Mouse (Mus musculus) urinary bladder, postnatal 36 days (tissue): ENCODE measurements around the gene Ube2cbp.
A peak's percentile ranks its signal among the peaks of the same experiment; 100 is the strongest.

Source experiments
- DNase-seq, 2 experiments: peaks; one replicate each; pipeline ENCODE4 v3.0.0; 2022; ENCODE audit warnings: low spot score in 2 of 2, mixed read lengths in 1 of 2

Gene Ube2cbp

DNA sequence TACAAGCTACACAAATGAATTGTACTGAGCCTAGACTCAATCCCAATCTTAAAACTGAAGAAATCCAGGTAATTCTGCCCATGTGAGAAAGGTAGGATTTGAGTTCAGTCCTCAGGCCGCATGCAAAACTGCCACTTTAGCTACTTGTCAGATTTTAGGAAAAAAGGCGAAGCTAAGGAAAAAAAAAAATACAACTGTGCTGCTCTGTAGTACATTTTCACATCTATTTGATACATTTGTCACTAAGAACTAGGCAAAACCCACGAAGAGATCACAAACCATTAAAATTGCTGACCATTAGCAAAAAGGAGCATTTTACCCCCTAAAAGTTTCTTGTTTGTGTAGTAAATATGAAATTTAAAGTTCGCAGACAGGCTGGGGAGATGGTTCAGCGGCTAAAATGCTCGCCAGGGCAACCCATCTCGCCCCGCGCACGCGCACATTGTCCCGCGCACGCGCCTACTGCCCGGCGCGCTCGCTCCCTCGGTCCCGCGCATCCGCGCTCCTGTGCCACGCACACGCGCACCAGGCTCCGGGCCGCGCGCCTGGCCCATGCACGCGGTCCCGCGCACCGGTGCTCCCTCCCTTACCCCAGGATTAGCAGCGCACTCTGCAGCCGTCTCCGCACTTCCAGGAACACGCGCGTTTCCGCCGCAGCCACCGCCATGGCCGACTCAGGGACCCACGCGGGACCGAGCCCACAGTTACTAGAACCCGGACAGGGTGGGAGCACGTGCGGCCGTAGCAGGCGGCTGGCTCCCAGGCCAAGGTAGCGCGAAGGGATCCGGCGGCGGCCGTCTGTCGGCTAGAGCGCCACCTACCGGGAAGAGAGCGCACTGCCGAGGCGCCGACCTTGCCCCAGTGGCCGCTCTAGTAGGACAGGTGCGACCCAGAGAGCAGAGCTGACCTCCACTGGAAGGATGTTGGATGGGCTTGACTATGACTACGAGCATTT, at the start of gene Ube2cbp:
Ube2cbp (minus strand) TSS at position 800 of the 955 bp plus-strand sequence.
- DNase-seq: peak; percentile 81

DNA sequence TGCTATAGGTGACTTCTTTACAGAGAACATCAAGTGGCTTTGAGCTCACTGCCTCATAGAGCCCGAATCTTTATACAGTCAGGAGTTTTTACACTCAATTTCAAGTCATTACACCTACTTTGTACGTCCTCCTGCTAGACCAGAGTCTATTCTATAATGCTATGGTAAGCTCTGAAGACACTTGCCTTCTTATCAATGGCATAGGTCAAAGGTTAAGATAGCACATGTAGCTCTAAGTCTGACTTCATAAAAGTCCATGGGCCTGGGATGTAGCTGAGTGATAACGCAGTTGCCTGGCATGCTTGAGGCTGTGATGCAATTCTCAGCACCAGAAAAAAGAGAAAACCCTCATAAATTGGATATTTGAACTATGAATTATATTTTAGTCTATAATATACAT, 49.6 kb upstream of the Ube2cbp start:
- no peak for DNase-seq

DNA sequence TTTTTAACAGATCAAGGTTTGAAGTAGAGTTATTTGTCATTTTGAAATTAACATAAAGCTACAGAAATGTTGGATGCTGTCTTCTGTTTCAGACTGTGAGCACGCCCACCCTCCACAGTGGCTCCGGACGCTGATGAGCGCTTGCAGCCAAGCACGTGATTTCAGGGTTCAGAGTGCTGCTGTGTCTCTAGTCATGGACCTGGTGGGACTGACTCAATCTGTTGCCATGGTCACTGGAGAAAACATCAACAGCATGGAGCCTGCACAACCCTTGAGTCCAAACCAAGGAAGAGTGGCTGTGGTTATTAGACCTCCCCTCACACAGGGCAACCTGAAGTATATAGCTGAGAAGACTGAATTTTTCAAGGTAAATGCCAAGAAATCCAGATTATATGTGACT, 49.0 kb upstream of the Ube2cbp start:
- no peak for DNase-seq

DNA sequence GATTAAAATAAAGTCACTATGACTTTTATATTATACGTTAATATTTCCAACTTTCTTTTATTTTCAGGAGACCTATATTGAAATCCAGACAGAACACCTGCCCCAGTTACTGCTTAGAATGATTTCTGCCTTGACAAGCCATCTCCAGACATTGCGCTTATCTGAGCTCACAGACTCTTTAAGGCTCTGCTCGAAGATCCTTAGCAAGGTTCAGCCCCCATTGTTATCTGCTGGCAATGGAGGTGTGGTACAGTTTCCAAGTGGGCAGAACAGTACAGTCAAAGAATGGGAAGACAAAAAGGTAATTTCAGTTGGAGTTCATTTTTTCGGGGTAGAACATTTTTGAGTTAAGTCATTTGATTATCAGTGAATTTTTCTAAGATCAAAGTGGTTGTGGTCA, 42.7 kb upstream of the Ube2cbp start:
- no peak for DNase-seq

DNA sequence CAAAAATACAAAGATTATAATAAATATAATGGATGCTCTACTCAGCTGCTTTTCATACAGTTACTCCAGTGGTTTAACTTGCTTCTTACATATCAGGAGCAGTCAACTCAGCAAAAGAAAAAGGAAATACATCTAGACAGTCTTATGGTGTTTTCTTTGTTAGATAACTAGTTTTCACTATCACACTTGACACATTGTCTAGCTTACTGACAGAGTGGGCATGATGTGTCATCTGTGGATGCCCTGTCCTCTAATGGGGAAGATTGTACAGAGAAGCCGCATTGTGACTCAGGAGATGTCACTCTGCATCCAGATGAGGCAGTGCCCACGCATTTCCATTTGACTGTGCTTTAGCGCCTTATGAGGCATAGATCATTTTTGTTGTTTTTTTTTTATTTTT, 34.3 kb upstream of the Ube2cbp start:
- DNase-seq: no peak

DNA sequence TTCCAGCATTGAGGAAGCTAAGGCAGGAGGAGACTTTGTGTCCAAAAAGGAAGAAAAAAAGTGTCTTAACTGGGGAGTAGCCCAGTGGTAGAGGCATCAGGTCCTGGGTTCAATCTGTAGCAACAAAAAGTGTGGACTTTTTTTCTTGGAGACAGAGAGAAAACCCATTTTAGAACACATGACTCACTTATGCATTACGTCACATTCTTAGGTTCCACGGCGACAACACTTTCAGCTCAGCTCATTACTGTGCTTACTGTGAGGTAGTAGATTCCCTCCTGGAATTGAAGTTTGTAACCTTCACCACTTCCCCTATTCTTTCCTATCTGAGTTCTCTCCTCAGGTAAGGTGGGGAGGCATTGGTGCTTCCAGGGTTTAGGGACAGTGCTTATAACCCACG, 31.5 kb upstream of the Ube2cbp start:
- no peak for DNase-seq

DNA sequence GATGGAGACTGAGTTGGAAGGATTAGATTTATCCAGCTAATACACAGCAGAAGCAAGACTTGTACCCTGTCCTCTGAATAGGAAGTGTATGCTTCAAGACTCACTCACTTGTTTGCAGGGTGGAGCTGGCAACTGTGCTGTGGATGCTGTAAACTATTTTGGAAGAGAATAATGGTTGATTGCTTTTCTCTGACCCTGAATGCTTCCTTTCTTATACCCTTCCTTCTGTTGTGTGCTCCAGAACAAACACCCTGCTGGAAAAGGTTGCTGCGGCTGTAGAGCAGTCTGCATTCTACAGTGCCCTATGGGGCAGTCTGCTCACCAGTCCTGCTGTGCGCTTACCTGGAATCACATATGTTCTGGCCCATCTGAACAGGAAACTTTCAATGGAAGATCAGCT, 27.0 kb upstream of the Ube2cbp start:
- no peak for DNase-seq

DNA sequence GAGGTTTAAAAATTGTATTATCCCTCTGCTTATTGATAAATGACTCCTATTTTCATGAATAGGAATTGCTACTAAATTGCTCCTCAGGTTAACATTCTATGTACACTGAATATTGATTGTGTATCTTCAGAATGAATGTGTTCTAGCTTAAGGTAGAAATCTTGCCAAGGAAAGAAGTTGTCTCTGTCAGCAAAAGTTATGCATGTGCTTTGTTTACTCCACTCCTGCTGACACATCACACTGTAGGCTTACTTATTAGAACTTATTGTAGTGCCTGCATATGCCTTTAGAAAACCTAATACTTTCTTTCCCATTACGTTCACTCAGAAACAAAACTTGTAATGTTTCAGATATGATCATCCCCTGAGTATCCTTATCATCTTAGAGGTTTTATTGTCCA, 17.5 kb upstream of the Ube2cbp start:
- DNase-seq: no peak

DNA sequence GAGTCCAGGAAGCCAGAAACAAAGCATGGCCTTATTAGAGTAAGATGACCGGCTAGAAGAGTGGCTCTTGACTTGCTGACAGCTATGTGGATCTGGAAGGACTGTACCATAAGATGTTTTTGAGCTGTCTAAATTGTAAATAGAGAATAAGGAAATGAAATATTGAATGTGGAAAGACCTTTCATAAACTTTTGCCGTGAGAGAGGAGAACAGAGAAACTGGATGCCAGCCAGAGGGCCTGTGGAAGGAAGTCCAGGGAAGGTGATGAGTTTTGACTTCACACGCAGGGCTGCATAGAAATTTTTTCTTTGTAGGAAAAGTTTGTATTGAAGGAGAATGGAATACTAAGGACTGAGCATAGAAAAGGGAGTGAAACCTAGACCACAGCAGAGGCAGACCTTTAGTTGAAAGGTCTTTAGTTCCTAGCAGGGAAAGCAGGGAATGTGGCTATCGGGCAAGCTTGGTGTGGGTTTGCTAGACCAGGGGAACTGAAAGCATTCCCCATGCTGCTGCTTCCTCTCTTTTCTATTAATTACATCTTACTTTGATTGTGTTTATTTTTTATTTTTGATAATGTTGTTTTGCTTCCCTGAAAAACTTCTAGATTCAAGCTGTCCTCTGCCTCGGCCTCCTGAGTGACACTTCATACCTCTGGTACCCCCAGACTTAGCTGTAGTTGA, 13.8 kb upstream of the Ube2cbp start:
- DNase-seq: no peak

DNA sequence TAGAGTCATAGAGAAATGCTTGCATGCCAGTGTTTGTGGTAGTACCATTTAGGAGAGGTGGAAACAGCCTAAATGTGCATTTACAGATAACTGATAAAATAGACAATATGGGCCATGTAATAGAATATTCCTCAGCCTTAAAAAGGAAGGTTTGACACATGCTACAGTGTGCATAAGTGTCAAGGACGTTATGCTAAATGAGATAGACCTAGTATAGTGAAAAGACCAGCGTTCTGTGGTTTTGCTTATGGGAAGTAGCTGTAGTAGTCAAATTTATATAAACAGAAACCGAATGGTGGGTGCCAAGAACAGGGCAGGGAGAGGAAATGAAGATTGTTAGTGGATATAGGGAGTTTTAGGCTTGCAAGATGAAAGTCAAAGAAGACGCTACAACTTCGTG, 12.0 kb upstream of the Ube2cbp start:
- no peak for DNase-seq

DNA sequence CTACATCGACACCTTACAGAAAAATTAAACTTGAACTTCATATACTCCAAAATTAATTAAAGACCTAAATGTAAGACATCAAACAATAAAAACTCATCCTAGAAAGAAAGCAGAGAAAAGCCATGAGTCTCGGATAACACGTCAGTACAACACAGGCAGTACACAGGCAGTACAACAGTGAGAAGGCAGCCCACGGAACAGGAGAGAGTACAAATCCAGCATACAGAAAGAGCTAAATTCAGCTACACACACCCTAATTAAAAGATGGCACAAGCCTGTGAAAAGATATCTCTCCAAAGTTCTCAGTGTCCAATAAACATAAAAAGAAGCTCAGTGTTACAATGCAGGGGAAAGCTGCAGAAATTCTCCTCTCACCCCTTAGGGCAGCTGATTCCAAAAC, 11.2 kb upstream of the Ube2cbp start:
- no peak for DNase-seq

DNA sequence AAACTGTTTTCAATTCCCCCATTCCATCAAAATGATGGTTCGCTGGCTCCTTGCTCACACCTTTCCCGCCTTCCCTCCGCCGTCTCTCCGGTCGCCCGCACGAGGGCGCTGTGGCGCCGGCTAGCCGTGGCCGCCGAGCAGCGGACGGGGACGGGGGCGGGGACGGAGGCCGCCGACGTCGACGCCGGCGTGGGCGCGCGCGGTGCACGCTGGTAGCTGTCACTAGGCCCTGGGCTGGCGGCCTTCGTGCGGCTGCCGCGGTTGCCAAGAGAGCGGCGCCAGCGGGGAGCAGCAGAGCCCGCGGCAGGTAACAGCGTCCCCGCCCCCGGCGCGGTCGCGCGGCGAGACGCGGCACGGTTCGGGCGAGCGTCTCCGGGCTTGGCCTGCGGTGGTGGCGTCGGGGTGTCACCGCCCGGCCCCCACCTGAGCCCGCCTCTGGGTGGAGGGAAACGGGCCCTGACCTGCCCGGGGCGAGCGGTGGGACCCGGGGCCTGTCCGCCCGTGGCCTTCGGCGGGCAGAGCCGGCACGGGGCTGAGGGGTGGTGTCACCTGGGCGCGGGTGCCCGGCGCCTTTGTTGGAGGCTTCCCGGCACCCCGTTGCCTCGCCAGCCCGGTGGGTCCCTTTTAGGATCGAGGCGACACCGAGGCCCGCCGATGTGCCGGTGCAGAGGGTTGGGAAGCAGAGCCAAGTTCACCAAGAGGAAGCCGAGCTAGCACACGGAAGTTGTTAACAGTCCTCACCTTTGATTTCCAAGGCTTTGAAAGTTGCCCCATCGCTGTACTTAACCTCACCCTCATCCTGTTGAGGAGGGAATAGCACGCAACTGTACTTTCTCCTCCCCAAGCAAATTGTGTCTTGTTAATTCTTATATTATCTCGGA, 2.5 kb upstream of the Ube2cbp start, which contains the start of gene Dop1a:
Dop1a (plus strand) TSS at position 165 of the 881 bp plus-strand sequence.
- peak; percentile 82 to 89 for DNase-seq

DNA sequence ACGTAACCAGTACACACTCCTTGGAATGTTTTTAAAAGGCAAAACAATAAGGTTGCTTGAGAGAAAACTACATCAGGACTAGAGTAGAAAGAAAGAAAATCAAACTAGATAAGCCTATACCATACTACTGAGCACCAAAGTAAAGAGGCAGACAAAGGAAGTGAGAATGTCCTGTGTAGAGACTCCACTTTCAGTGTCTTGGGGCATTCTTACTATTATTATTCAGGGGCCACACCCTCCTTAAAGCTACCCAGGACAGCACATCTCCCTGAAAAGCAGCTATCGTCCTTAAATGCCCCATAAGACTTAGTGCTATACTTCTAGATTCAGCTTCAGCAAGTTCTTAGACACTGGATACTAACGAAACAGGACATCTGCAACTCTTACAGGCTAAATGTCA, 11.1 kb downstream of the Ube2cbp start:
- no peak for DNase-seq

DNA sequence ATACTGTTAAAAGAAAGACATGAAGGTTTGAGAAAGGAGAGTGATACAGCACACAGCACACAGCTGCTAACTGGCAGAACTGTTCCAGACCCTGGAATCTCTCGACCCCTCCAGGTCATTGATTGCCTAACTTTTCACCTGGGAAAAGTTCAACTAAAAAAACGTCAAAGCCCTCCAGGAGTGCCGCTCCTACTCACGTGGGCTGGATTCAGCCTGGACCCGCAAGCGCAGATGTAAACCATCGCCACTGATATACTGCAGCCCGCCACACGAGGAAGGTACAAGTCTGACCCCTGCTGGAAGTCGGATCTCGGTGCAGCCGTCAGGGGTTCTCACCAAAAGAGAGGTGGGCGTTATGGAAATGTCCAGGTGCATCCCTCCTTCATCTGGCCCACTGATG, 13.1 kb downstream of the Ube2cbp start:
- DNase-seq: peak; percentile 34 to 35

DNA sequence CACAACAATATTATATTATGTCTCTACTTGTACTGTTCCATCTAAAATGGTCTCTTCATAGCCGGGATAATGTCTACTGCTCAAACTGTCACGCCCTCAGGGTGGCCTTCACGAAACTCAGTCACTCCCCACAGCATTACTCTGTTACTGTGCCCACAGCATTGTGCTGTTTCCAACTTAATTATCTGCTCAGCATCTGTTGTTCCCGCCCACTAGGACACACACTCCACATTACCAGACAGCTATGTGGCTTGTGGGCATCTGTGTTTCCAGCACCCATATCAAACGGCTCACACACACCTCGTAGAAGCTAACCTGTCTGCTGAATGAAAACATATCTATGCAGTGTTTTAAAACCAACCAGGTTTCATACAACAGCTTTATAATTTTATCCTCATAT, 13.7 kb downstream of the Ube2cbp start:
- DNase-seq: no peak

DNA sequence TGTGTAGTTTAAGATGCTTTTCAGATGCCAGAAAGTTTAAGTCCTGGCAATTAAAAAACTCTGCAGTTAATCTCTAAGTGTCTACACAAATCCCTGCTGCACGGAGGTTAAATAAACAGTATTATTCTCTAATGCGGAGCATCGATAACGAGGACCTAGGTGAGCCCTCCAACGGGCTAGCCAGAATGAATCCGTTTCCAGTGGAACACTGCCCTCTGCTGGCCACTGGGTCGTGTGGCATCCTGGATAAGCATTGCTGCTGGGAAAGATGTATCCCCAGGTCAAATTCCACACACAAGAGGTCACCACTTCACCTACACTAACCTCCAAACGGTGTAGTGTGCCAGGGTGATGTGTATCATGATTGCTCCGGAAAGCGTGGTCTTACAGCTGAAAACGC, 15.2 kb downstream of the Ube2cbp start:
- DNase-seq: peak; percentile 58 to 78

DNA sequence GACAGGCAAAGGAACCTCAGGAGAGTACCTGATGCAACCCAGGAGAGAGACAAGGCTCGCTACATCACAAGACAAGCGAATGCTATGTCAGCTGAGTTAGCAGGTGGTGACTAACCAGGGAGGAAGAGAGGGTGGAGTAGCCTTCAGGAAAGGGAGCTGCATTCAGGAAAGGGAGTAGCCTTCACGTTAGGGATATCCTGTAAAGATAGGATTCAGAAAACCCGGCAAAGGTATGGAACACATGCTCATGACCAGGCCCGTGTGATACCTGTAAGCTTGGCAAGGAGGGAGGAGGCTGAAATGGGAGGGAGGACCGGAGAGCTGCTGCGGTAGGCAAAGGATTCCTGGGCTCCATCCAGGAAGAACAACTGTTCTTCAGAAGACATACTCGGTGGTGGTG, 17.3 kb downstream of the Ube2cbp start:
- no peak for DNase-seq

DNA sequence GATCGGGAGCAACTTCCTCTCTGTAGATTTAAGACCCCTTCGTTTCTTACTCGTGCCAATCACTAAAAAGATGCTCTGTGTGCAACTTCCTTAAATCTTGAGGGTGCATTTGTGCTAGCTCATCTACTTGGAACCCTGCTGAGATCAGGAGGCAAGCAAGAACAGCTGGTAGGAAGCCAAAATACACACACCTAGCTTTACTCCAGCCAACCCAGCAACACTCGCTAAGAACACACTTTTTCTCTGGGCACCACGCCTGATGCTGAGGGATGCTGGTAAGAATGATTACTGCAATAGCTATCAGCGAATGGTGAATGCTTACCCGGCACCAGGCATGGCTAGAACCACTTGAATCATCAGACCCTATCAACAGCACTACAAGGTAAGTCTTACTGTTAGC, 17.9 kb downstream of the Ube2cbp start:
- DNase-seq: no peak

DNA sequence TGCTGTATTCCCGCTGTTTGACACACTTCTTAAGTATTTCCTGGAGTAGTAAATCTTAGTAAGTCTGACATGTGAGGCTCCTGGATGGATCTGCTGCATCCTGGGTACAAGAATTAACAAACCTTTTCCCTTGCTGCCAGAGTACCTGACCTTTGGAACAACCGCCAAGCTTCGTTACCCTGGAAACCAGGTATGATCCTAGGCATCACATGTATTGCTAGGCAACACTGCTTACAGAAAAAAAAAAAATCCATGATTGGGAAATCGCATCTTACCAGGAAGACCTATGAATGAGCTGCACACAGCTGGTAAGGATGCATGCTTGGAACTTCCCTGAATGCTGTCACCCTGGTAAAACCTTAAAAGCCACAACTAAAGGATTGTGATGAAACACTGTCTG, 22.5 kb downstream of the Ube2cbp start:
- DNase-seq: no peak

DNA sequence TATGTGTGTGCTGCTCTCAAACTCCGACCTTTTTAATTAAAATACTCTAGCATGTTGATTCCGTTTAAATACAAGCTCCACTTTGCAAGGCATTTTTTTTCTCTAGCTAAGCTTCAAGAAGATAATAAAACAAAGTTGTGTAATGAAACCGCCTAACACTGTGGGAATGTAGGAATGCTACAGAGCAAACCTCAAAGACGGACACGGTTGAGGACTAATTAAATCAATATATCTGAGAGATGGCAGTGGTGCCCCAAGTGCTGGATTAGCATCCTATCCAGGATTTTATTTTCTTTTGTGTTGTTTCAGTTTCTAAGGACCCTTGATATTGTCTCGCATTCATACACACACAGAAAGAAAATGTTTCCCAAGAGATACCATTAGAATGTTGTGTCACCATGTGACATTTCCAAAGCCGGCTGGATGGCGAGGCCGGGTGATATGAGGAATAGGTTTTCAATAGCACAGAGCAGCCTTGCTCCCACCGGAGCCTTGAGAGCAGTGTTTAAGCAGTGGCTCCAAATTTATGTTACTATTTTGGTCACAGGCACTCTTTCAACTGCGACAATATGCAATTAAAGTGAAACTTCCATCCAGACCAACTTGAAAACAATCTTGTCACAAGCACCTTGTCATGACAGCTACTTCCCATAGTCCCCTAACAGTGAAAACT, 26.3 kb downstream of the Ube2cbp start:
- DNase-seq: no peak

DNA sequence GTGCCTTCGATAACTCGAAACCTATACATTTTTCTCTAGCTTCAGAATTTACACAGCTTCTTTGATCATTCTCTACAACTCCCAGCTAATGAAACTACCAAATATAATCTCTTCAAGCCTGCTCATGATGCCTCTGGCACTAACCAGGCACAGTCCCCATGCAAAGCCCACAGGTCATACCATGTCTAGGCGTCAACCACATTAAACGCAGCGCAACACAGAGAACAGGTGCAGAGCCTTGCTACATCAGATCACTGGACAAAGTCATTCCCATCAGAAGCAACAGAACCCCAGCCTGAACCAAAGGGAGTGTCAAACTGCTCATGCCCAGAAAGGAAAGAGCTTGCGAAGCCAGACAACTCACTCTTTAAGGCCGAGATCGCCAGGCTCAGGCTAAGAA, 28.1 kb downstream of the Ube2cbp start:
- no peak for DNase-seq
